Mouse (Mus musculus) frontal cortex, adult 2 months (tissue): Measurements from ENCODE around the gene Gys1. TPM values are rescaled to one million over a fixed set of nuclear protein-coding genes. Genes with fewer than 3 reads are reported as not detected.

Experiments used
- DNase-seq, 2 experiments: peaks; one replicate each; pipeline ENCODE4 v3.0.0; 2022; ENCODE audit warnings: low spot score in 1 of 2; ENCODE audit errors: extremely low spot score in 1 of 2
- polyA plus RNA-seq: library from polyadenylated mRNA; depleted of rRNA; stranded (reverse); fragments of >200 nt; gene quantifications from 2 replicates; pipeline ENCODE4 v1.2.3, GENCODE M21; 2012

Gene Gys1
- polyA plus RNA-seq, 1 experiment: 20.9 TPM

DNA sequence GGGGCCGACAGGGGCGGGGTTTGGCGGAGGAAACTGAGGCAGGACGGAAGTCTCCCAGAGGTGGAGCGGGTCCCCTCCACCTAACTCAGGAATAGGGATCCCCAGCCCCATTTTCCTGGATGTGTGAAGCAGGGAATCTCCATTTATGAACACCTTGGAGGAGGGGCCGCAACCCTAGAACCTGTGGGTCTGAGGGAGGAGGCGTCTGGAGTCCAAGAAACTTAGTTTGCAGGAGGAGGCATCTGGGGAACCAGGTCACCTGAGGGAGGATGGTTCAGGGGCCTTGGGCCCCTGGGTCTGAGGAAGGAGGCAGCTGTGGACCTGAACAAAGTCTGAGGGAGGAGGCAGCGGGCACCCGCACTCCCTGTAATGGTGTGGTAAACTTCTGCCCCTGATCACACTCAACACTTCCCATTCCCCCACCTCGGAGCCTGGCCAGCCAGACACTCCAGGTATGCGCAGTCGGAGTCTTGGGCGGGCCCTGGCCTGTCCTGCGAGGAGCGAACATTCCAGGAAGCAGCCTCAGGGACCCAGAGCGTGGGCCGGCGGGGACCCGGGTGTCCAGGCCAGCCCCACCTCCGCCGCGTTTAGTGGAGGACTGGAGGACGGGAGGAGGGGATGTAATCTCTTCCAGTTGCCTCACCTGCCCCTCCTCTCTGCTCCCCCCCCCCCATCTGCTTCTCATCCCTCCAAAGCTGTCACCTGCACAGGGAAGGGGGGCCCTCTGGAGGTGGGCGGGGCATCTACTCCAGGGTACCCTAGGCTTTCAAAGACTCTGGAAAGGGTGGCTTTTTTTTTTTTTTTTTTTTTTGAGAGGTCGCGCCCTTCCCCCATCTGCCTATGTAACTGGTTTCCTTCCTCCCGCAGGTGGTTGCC, 20.5 kb upstream of the Gys1 start:
- DNase-seq: no peak

DNA sequence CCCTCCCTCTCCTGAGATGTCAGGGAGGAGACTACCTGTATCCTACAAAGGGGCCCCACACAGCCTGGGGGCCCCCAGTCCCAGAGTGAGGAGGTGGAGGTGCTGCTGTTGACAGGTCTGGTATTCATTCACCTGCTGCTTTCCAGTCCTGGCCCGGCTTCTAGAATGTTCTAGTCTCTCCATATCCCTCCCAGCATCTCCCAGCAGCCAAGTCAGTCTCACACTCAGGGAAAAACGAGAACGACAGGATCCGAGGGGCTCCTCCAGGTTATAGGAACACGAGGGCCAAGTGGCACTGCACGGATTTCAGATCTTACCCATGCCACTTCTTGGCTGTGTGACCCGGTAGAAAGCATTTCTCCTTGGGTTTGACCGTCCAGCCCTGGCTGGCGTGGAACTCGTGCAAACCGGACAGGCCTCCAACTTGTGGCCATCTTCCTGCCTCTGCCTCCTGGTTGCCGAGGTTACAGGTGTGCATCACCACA, 19.9 kb upstream of the Gys1 start:
- no peak for DNase-seq

DNA sequence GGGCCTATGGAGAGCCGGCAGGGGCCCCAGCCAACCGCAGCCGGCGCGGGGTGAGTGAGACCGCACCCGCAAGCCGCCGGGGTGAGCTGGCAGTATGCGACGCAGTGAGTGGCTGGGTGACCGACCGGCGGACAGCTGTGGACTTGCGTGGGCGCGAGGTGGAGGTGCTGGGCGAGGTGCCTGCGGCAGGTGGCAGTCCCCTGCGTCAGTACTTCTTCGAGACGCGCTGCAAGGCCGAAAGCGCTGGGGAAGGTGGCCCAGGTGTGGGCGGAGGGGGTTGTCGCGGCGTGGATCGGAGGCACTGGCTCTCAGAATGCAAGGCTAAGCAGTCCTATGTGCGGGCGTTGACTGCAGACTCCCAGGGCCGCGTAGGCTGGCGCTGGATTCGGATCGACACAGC, 19.0 kb upstream of the Gys1 start:
- DNase-seq: peak in 1 of 2 experiments; percentile 54

DNA sequence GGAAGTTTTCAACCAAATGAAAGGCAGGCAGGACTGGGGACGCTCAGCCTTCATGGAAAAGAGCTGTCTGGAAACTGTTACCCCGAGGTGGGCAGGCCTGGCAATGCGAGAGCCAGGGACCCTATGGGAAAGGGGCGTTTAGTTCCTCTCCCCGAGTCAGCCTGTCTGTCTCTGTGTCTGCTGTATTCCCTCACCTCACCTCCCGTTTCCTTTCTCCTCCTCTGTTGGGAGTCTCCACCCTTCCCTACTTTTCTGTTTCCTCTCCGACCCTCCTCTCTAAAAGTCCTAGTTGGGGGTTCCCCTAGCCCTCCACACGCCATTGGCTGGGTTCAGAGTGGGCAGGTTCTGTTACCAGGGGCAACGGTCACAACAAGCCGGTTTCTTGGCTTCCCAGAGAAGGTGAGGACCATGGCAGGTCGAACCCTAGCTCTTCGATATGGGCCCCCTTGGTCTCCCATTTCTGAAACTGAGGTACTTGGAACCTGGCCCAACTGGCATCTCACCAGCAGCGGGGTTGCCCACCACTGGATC, 16.6 kb upstream of the Gys1 start:
- DNase-seq: no peak

GRCm38 (mm10) chr7:45419859-45420614, 14.6 kb upstream of the Gys1 start:
- DNase-seq: no peak

- DNase-seq: no peak
Measured at GRCm38 (mm10) chr7:45420615-45420919, 14.1 kb upstream of the Gys1 start, which contains the start of gene Lhb. Gene Lhb (plus strand): TSS chr7:45420820.

DNA sequence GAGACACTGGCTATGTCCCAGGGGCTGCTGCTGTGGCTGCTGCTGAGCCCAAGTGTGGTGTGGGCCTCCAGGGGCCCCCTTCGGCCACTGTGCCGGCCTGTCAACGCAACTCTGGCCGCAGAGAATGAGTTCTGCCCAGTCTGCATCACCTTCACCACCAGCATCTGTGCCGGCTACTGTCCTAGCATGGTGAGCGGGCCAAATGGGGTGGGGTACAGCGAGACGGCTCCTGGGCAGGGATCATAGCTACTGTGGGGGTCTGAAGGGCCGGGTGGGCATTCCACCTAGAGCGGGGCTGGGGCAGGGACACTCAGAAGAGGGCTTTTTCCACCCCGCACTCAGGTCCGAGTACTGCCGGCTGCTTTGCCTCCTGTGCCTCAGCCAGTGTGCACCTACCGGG, 13.4 kb upstream of the Gys1 start:
- no peak for DNase-seq

DNA sequence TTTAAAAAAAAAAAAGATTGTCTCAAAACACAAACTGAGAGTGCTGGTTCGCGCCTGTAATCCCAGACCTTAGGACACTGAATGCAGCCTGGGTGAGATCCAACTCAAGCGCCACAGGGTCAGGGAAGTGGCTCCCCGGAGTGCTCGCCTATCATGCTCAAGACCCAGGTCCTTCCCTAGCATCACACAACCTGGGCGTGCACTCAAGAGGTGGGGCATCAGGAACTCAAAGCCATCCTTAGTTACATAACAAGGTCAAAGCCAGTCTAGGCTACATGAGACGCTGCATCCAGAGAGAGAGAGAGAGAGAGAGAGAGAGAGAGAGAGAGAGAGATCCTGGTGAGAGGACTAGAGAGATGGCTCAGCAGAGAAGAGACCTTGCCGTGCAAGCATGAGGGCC, 8.1 kb upstream of the Gys1 start:
- no peak for DNase-seq

DNA sequence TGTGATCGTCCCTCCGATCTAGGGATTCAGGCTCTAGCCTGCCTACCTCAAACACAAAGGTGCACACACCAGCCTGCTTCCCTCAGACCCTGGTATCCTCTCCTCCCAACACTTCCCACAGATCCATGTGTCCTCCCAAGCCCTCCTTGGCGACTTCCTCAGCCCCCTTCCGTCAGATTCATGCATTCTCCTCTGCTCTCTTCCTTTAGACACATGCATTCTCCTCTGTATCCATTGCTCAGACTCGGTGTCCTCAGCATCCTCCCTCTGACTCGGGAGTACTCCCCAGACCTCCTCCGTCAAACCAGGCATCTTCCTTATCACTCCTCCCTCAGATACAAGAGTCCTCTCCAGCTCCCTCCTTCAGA, 825 bp upstream of the Gys1 start:
- no peak for DNase-seq

DNA sequence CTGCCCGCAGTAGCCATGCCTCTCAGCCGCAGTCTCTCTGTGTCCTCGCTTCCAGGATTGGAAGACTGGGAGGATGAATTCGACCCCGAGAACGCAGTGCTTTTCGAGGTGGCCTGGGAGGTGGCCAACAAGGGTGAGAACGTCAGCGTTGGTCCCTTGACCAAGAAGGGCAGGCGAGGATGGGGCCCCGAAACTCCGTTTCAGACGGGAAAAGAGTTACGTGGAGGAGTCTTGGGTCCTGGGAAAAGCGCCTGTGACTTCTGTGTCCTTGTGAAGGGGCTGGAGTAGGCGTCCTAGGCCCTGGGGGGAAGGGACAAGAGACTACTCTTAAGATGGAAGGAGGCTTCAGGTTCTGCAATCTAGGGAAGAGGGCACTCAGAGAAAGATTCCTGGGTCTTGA, 394 bp downstream of the Gys1 start:
- peak in 1 of 2 experiments; percentile 22 for DNase-seq

- DNase-seq: no peak
Measured at GRCm38 (mm10) chr7:45436444-45436843, 1.8 kb downstream of the Gys1 start.

GRCm38 (mm10) chr7:45437046-45437445, 2.4 kb downstream of the Gys1 start:
- no peak for DNase-seq

GRCm38 (mm10) chr7:45437521-45438276, 3.1 kb downstream of the Gys1 start, which contains the start of gene Ruvbl2:
Gene Ruvbl2 (minus strand): TSS chr7:45438096.
- DNase-seq: no peak

GRCm38 (mm10) chr7:45443526-45444420, 9.1 kb downstream of the Gys1 start:
- DNase-seq: no peak

- no peak for DNase-seq
Measured at GRCm38 (mm10) chr7:45446589-45446988, 11.9 kb downstream of the Gys1 start.

- DNase-seq: no peak
Measured at GRCm38 (mm10) chr7:45447325-45447990, 12.8 kb downstream of the Gys1 start.

- no peak for DNase-seq
Measured at GRCm38 (mm10) chr7:45449974-45450373, 15.3 kb downstream of the Gys1 start.

- DNase-seq: peak; percentile 81 to 96
Measured at GRCm38 (mm10) chr7:45451344-45451982, 16.8 kb downstream of the Gys1 start.

DNA sequence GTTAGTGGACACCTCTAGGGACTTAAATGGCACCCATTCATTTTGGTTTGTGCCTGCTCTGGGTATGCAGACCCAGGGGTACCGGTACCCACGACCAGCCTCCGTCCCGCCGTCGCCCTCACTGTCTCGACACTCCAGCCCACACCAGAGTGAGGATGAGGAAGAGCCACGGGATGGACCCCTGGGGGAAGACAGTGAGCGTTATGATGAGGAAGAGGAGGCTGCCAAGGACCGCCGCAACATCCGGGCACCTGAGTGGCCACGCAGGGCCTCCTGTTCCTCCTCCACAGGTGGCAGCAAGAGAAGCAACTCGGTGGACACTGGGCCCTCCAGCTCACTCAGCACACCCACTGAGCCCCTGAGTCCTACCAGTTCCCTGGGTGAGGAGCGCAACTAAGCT, 20.3 kb downstream of the Gys1 start:
- no peak for DNase-seq
